Mouse (Mus musculus): ENCODE data around the gene Iscu.

Gene Iscu

GRCm38 (mm10) chr5:113814111-113815040 is 41.8 kb downstream of the Iscu start:
- no peak for DNase-seq (ENCODE audit: low read depth)

DNA sequence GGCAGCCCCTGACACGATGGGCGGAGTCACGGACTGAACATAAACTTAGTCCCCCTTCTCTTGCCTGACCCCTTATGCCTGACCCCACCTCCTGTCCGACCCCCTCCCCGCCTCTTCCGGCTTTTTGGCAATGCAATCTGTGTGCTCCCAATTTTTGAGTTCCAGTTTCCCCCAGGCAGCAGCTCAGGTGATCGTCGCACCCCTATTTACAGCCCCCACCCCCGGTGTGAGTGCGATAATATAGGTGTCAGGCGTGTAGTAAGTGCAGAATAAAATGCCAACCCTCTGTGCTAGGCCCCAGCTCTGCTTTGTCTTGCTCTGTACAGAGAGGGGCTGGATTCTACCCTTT is 42.5 kb downstream of the Iscu start:
- no peak for DNase-seq (ENCODE audit: low read depth)

GRCm38 (mm10) chr5:113815638-113816152 is 43.1 kb downstream of the Iscu start:
- DNase-seq (ENCODE audit: low read depth): no peak

- no peak for DNase-seq (ENCODE audit: low read depth)
Observed at GRCm38 (mm10) chr5:113818572-113818971, 46.0 kb downstream of the Iscu start.

- DNase-seq (ENCODE audit: low read depth): no peak
Observed at GRCm38 (mm10) chr5:113824228-113824627, 51.7 kb downstream of the Iscu start.

- no peak for DNase-seq (ENCODE audit: low read depth)
Observed at GRCm38 (mm10) chr5:113825558-113825957, 53.0 kb downstream of the Iscu start.

DNA sequence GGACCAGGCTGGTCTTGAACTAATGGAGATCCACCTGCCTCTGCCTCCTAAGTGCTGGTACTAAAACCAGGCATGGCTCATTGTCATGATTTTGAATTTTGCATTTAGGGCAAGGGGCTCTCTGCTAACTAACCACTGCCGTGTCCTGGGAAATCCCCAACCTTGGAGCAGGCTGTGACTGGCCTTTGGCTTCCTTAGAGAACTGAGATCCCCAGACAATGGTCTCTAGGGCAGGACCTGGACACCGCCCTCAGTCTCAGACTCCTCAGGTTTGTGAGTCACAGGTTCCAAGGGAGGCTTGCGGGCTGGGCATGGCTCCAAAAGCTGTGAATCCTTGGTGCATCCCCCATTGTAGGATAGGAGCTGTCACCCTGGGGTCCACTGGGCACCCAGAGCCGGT is 54.1 kb downstream of the Iscu start:
- DNase-seq (ENCODE audit: low read depth): no peak
